Mouse (Mus musculus) yolk sac, embryonic 10.5 days (tissue): ENCODE measurements around the gene Dusp2.
"Not testable (repeated sequence)": the region's sequence is repeated elsewhere in the genome, so short reads cannot be mapped to it uniquely, and the experiment has no call there.

Source experiments
- DNase-seq: peaks from one replicate; pipeline ENCODE4 v3.0.0-alpha.2; 2017; ENCODE audit warnings: low spot score

Dusp2 gene

DNA sequence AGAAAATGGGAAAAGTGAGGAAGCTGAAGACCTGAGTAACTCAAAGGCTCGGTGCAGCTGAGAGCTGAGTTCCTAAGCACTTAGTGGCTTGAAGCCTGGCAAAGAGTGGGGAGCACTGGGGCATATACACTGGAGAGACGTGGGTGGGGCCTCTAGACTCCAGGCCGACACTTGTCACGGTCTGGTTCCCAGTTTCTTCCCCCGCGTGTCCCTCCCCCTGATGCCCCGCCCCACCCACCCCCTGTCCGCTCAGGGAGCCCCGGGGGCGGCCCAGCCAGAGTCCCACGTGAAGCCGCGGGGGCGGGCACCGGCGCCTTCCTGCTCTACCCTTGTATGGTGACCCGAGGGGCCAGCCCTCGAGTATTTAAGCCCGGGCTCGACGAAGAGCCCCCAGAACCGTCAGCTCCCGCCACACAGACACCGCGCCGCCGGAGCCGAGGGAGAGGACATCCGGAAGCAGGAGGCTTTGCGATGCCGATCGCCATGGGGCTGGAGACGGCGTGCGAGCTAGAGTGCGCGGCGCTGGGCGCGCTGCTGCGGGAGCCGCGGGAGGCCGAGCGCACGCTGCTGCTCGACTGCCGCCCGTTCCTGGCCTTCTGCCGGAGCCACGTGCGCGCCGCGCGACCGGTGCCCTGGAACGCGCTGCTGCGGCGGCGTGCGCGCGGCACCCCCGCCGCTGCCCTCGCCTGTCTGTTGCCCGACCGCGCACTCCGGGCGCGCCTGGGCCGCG, at the start of gene Dusp2:
TSS of gene Dusp2 (plus strand) at position 393 of the 730 bp plus-strand sequence.
- peak; percentile 66 for DNase-seq

DNA sequence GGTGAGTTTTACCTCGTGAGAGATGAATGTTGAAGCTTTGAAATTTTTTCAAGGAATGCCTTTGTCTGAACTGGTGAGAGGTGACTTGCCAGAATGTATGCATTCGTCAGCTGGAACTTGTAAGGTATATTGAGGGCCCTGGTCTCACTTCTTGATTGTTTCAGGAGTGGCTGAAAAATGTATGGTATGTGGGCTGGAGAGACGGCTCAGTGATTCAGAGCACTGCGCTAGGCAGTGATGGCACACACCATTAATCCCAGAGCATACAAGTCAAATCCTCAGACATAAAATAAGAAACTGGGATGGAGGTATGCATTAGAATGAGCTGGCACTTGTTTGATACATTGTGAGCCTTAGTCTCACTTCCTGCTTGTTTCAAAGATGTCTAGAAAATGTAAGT, 43.7 kb upstream of the Dusp2 start:
- DNase-seq = no peak

DNA sequence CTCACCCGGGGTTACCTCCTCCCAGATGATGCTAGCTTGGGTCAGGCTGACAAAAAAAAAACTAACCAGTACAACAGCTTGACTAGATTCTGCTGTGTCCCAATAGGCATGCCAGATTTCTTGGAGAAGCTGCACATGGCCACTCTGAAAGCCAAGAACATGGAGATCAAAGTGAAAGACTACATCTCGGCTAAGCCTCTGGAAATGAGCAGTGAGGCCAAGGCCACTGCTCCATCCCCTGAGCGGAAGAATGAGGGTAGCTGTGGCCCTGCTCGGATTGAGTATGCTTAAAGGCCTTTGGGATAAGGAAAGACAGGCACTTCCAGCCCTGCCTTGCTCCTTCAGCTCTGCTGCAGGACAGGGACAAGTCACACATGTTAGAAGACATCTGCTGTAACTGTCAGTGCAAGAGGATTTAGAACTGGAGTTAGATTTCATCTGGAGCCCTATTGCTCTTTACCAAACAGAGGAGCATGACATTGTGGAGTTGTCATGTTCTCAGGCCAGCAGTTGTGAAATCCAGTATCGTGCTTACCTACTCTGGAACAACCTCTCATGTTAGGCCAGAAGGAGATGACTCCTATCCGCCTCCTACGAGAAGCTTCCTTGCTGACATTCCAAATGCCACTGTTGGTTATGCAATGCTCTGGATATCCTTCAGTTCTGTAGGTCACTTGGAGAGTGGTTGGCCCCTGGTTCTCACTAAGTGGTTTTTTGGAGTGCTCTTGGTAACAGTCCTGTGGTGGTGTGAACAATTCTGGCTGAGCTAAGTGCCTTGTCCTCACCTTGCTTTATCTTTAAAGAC, 38.8 kb upstream of the Dusp2 start:
- no peak for DNase-seq

DNA sequence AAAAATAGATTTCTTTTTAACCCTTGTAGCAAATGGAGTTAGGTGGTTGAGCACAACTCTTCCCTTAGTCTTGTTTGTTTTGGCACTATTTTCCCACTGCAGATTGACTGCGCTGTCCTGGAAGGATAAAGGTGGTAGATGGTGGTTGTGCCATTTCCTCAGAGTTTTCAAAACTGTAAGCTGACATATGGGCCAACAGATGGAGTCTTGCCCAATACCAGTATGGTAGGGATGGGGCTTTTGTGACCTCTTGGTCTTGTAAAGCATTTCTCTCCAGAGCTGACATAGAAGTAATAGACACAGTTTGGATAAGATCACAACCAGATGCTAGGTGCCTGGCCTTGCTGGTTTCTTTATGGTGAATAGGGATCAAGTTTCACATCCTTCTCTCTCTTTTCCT, 37.9 kb upstream of the Dusp2 start:
- no peak for DNase-seq

DNA sequence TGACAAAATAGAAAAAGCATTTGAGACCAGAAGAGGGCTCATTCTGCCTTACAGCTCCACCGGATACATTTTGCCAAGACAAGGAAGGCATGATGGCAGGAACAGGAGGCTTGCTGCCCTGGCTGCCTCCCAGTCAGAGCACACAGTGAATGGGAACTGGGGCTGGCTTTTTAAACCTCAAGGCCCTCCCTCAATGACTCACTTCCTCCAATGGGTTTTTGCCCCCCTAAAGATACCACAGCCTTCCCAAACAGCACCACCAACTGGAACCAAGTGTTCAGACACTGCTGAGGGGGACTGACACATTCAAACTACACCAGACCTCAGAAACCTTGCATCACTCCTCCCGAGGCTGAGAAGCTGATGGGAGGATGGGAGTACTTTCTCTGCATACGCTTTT, 35.3 kb upstream of the Dusp2 start:
- no peak for DNase-seq

DNA sequence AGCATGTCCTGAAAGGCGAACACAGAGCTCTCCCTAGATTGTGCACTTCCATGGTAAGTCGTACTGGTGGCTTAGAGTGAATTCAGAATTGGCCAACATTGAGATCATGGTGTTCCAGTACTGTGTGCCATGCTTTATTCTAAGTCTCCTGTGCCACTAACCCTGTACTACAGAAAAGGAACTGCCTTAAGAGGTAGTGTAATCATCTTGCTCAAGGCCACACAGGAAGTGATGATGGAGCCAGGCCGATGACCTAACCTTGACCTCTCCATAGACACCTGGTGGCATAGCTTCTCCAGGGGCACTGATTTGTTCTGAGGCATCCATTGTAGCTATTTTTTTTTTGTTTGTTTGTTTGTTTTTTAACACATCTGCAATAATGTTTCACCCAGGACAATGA, 34.1 kb upstream of the Dusp2 start:
- DNase-seq = no peak

DNA sequence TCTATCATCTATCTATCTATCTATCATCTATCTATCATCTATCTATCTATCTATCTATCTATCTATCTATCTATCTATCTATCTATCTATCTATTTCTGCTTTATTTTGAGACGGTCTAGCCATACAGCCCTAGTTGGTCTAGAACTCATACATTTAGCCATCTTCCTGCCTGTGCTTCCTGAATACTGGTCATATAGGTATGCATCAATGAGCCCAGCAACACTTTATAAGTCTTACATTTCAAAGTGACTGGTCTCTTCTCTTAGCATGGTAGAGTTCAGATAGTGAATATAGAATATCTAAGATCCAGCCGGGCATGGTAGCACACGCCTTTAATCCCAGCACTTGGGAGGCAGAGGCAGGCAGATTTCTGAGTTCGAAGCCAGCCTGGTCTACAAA, 31.8 kb upstream of the Dusp2 start:
- not testable (repeated sequence) for DNase-seq

DNA sequence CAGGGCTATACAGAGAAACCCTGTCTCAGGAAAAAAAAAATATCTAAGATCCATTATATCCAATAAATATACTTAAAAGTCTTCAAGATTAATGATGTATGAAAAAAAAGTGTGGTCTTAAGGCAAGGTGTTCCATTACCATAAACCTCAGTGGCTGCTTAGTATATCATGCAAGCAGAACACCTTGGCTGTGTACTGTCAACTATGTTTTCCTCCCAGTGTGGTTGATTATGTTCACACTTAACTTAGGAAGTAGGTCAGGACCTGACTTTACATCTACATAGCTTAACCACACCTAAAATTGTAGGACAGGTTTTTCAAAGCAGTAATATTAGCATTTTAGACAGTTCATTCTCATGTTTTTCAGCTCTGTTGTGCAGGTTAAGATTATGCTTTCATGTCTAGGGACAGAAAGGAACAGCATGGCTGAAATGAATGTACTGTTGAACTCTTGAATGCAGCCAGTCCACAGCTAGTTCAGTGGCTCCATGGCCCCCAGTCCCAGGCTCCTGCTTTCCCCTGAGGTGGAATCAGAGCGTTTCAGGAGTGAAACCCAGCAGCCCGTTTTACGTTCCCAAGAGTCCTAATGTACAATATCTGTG, 31.2 kb upstream of the Dusp2 start:
- no peak for DNase-seq

DNA sequence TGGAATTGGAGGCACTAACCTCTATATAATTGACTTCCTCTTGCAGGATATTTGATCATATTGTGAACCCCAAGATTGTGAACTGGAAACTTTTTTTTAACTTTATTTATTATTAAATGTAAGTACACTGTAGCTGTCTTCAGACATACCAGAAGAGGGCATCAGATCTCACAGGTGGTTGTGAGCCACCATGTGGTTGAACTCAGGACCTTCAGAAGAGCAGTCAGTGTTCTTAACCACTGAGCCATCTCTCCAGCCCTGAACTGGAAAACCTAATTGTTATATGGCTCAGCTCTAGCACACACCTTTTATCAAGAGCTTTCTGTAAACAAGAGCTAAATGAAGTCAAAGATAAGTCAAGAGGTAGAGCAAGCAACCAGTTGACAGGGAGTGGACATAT, 29.8 kb upstream of the Dusp2 start:
- no peak for DNase-seq

DNA sequence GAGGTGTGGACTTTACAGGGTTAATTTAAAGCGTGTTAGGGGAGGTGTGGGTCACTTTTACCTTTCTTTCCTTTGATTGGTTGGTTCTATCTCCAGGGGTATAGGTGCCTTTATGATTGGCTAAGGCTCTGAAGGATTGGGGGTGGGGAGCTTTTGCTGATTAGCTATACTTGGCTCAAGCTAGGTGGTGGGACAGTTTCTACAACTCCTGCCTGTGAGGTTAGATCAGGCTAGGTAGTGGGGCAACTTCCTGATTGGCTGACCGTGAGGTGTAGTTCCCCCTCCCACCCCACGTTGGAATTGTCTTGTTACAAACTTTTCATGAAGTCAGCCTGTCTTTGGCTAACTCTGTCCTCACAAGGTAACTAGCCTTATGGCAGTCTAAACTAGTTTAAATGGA, 28.8 kb upstream of the Dusp2 start:
- DNase-seq = no peak

DNA sequence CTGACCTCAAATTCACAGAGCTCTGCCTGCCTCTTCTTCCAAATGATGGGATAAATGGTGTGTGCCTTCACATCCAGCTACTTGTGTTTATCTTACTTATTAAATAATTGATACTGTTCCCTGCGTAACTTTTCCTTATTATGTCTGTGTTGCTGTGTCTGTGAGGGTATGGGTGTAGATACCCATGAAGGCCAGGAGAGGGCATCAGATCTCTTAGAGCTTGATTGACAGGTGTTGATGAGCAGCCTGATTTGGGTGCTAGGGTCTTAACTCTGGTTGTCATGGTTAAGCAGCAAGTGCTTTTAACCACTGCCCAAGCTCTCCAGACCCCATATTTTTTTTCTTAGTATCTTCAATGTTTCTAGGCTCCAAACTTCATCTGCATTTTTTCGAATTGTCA, 27.3 kb upstream of the Dusp2 start:
- DNase-seq = no peak

DNA sequence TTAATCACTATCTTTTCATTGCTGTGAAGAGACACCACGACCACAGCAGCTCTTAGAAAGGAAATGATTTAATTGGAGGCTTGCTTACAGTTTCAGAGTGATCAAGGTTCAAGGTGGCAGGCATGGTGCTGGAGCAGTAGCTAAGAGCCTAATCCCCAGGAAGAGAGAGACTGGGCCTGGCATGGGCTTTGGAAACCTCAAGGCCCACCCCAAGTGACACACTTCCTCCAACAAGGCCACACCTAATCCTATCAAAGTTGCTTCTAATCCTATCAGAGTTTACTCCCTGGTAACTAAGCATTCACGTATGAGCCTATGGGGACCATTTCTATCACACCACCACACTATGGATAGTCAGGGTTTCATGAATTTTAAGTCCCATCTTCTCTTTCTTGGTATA, 25.7 kb upstream of the Dusp2 start:
- DNase-seq = no peak

DNA sequence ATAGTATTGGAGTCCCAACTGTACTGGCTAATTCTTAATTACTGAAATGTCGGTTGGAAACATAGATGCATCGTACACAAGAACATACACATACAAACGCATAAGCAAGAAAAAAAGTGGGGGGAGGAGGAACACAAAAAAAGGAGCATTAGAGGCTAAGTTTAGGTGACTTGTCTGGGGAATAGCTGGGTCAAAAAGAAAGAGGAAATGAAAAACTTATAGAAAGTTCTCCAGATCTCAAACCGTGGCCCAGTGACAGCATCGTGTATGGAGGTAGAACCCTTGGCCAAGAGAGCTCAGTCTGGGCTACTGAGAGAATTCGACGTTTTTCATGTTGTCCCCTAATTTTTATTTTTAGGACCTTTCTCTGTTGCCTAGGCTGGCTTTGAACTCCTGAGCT, 25.3 kb upstream of the Dusp2 start:
- no peak for DNase-seq

DNA sequence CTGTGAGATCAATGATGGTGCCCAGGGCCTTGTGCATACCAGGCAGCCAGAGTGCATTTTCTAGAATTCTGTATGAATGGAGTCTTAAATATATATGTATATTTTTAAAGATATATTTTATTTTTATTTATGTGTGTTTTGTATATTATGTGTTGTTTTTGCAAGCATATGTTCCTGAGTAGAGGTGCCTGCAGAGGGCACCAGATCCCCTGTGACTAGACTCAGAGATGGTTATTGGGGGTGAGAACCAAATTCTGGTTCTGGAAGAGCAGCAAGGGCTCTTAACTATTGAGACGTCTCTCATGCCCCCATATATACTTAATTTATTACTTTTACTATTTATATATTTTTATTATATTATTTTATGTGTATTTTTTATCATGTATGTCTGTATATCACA, 24.8 kb upstream of the Dusp2 start:
- DNase-seq = no peak

DNA sequence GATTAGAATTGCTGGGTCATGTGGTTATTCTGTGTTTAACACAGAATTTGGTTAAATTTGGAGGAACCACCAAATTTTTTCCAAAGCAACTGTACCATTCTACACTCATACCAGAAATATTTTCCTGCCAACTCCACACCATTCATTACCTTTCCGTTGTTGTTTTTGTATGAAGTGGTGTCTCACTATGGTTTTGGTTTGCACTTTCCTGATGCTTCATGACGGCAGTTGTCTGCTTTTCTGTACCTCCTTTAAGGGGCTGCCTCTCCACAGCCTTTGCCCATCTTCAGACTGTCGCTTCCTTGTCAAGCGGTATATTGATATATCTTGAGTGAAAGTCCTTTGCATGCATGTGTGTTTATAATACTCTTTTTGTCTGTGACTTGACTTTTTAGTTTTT, 23.2 kb upstream of the Dusp2 start:
- no peak for DNase-seq

DNA sequence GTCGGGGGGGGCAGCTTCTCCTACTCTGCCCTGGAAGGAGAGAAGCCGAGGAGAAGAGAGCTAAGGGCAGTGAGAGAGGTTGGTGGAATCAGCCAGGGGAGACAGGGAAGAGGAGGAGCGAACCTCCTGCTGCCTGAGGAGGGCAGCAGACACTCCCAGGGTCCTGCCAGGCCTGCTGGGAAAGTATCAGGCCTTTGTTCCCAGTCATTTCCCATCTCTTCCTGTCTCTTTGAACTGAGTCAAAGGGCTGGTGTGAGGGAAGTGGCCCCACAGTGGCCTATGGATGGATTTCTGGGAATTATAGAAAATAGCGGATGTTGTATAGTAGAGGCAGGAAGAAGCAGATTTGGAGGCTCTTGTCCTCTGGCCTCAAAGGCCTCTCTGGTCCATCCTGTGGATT, 22.1 kb upstream of the Dusp2 start:
- DNase-seq = no peak

DNA sequence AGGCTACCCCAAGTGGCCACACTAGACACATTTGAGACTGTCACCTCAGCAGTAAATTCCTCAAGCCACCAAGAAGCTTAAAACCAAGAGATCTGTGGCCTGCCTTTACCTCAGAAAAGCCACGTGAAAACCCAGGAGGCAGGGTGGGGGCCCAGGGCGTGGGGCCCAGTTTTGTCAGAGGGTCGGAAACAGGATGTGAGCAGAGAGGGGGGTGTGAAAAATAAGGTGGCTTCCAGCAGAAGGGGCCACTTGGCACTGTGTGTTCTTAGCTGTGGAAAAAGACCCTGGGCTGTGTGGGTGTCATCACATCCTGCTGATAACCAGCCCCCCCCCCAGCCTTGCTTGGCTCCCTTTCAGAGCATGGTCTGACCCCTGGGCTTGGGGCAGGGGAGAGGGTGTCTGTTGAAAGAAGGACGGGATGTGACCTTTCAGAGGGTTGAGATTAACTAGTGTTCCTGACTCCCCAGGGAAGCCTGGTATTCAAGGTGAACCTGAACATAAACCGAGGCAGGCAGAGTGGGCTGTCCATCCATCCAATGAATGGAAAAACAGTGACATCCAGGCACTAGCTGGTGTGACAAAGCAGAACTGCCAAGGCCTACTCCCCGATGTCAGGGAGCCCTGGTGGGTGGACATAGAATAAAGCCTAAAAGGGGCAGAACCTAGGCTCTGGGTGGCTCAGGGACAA, 21.3 kb upstream of the Dusp2 start:
- DNase-seq = no peak

DNA sequence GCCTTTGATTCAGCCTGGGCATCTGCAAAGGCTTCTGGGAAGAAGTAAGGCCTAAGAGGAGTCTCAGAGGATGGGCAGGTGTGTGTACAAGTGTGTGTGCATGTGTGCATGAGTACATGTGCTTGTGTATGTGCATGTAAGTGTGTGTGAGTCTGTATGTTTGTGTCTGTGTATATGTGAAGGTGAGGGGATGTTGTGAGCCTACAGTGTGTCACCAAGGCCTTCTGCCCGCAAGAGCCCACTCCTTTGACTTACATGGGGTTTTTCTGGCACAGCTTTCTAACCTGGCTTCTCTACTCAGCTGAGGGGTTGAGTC, 20.8 kb upstream of the Dusp2 start:
- no peak for DNase-seq

DNA sequence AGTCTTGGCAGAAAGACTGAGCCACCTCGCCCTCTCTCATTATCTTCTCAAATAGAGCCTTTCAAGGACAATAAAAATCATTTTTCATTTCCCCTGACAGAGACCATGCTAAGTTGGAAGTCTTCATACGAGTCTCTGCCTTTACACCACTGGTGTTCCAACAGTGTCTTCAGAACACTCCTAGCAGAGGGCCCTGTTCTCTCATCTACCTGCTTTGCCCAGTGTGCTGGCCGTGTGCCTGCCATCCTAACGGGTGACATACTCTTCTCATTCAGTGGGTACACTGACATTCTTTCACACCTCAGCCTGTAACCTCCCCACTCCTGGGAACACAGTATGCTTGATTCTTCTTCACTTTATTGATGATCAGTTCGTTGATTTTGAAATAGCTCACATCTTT, 19.5 kb upstream of the Dusp2 start:
- no peak for DNase-seq

DNA sequence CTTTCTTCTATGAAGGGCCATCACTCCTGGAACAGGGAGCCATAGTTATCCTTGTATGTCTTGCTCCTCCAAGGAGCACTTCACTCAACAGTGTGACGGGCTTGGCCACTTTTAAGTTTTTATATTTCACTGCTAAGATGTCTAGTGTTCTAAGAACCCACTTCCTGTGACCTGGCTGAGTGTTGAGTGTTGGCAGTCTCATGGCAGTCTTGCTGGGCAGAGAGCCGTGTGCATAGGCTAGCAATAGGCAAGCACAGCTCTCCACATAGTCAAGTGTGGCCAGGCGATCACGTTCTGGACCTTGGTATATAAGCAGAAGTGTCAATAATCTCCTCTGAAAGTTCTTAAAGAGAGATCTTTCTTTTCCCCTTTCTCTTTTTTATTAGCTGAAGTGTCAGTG, 17.8 kb upstream of the Dusp2 start:
- DNase-seq = no peak

DNA sequence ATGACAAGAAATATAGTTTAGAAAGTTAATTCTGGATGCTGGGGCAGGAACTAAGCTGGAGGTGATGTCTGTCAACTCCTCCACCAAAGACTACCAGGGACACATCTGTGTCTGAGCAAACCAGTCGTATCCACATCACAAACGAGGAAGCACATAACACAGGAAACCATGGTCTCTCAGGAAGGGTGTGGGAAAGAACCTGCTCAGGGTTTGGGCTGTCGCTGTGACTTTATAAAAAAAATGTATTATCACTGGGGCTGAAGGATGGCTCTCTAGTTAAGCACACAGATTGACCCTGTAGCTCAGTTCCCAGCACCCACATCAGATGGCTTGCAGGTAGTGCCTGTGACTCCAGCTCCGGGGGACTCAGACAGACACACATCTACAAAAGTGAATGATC, 16.9 kb upstream of the Dusp2 start:
- DNase-seq = no peak

DNA sequence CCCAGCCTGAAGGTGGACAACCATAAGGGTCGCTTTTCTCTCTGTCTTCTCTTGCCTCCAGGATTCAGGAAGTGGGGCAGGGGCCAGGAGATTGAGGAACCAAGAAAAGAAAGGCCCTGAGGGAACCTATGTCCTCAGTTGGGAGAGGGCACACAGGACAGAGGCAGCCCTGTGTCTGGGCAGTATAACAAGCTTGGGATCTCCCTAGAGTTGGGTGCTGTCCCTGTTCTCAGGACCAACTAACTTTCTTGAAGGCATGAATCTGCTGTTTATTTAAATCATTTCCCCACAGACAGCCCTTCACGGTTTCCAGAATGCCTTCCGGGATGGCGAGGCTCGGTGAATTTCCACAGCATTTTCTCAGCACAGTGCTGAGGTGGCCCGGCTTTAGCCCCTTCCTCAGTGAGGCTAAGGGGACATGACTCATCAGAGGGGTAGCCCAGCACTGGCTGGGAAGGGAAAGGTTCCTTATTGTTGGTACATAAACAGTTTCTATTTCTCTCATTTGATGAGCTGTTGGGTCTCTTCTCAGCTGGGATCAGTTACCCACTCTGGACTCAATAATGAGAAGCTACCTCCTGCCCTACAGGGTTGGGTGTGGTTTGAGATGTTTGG, 13.2 kb upstream of the Dusp2 start:
- DNase-seq = no peak

DNA sequence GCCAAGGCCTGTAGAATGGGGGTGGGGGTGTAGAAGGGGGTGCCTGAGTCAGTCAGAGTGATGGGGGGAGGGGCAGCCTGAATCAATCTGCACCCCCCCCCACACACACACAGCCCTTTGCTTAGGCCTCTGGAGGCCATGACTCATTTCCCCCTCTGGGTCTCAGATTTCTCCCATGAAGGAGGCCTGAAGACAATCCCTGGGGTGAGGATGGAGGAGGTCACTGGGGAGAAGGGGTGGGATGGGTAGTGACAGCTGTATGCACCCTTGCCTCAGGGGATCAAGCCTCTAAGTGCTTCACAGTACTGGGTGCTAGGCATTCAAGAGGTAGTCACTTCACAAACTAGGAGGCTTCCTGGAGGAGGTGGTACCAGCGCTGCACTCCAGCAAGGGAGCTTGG, 12.3 kb upstream of the Dusp2 start:
- no peak for DNase-seq
